Mouse (Mus musculus) bone marrow, adult 2 months (tissue): ENCODE data around the gene Fuom.

Experiments
- CTCF ChIP-seq: fragments of 200-500 bp; IDR thresholded peaks from 2 replicates; pipeline ENCODE4 v1.5.1; 2011; ENCODE audit warnings: low read length, control low read depth; ENCODE audit not compliant: control insufficient read depth, insufficient read depth
- POLR2A ChIP-seq: fragments of 200-500 bp; IDR thresholded peaks from 2 replicates; pipeline ENCODE4 v1.6.1; 2011; ENCODE audit warnings: low read depth, mild to moderate bottlenecking, control low read depth, low read length, borderline replicate concordance; ENCODE audit not compliant: control insufficient read depth

DNA sequence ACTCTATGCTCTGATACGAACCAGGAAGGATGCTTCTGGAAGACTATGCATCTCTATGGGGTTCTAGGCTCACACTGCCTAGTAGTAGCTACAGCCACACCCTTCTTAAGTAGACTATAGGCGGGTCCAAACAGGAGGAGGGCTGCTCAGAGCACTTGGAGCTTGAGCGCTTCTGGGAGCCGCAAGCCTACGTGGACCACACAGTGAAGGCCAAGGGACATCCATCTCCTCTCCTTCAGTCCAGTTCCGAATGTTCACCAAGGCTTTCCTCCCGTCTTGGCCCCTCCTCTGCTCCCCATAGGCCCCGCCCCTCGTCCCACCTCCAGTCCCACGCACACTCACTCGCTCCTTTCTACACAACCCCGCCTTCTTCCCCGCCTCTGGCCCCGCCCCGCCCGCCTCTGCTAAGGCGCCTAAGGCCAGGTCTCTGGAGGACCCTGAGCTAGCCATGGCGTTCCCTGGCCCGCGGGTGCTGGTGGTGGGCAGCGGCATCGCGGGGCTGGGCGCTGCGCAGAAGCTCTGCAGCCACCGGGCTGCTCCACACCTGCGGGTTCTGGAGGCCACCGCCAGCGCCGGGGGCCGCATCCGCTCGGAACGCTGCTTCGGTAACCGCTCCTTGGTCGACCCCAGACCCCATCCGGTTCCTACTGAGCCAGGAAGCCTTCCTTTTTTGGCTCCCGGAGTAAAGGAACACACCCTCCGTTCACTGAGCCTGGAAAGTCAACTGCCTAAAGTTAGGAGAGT, 23.2 kb upstream of the Fuom start:
- TF ChIP-seq POLR2A (peak; percentile 48; the same call in 1 of the 2 replicates), CTCF (no peak)
